Mouse (Mus musculus): ENCODE results near the gene Vmn2r85. TPM values are rescaled to one million over a fixed set of nuclear protein-coding genes. Genes with fewer than 3 reads are reported as not detected.
A peak's percentile ranks its signal among the peaks of the same experiment; 100 is the strongest.

The Vmn2r85 gene
- total and polyA plus RNA-seq, 3 experiments: not detected

GRCm38 (mm10) chr10:130370005-130370682, 59.4 kb downstream of the Vmn2r85 start:
- no peaks in the 10 kb centered on the region for H3K27me3 ChIP-seq (ENCODE audit: control insufficient read depth in 1 of 2, insufficient read depth in 2 of 2, low read length in 2 of 2)
- H3K9ac ChIP-seq (ENCODE audit: control insufficient read depth, low read depth, low read length, poor library complexity, severe bottlenecking): no peak overlapping the region
- H3K9me3 ChIP-seq (replicated peaks; ENCODE audit: insufficient read depth, low read length): no peaks in the 10 kb centered on the region
- peaks cover 5 to 7% of the 10 kb centered on the region in 2 experiments; a peak in 2 of 4 replicates for H3K4me1 ChIP-seq (ENCODE audit: control insufficient read depth in 1 of 2, insufficient read depth in 2 of 2, low read length in 2 of 2)
- H3K36me3 ChIP-seq (ENCODE audit: control insufficient read depth in 1 of 2, insufficient read depth in 2 of 2, low read length in 2 of 2): peaks cover 0 to 11% of the 10 kb centered on the region in 2 experiments; a peak in 2 of 4 replicates
- TF ChIP-seq MYB (IDR thresholded peaks at IDR 0.05; ENCODE audit: low read depth, low read length): no peak
- no peak for TF ChIP-seq KAT2A (conservative IDR thresholded peaks at IDR 0.05; ENCODE audit: low read depth, low read length)
- TF ChIP-seq POLR2AphosphoS5 (IDR thresholded peaks at IDR 0.05; ENCODE audit: borderline replicate concordance, low read depth, low read length): no peak
- no peak for TF ChIP-seq CHD1 (IDR thresholded peaks at IDR 0.05; ENCODE audit: low read depth, low read length)
- TF ChIP-seq MAFK (IDR thresholded peaks at IDR 0.05; ENCODE audit: borderline replicate concordance, low read depth, low read length): no peak
- TF ChIP-seq CHD2 (IDR thresholded peaks at IDR 0.05; ENCODE audit: low read length): no peak
- TF ChIP-seq GABPA (IDR thresholded peaks at IDR 0.05; ENCODE audit: low read depth, low read length): no peak
- TF ChIP-seq USF2 (IDR thresholded peaks at IDR 0.05; ENCODE audit: borderline replicate concordance in 1 of 2, insufficient read depth in 1 of 2, low read depth in 1 of 2, low read length in 2 of 2): no peak
- H3K4me3 ChIP-seq (ENCODE audit: control insufficient read depth in 1 of 2, insufficient read depth in 1 of 2, low read depth in 2 of 2, low read length in 2 of 2): no peak overlapping the region
- no peak for DNase-seq (ENCODE audit: low read depth, low spot score)
- no peak overlapping the region for H3K27ac ChIP-seq (ENCODE audit: control insufficient read depth, low read depth, low read length)
- no peaks in the 10 kb centered on the region for H3K79me2 ChIP-seq (ENCODE audit: control insufficient read depth, insufficient read depth, low read length, poor library complexity)

- H3K27ac ChIP-seq (ENCODE audit: control insufficient read depth, low read depth, low read length): no peak overlapping the region
- no peaks in the 10 kb centered on the region for H3K9me3 ChIP-seq (replicated peaks; ENCODE audit: insufficient read depth, low read length)
- H3K36me3 ChIP-seq (ENCODE audit: control insufficient read depth in 1 of 2, insufficient read depth in 2 of 2, low read length in 2 of 2): peaks cover 0 to 17% of the 10 kb centered on the region in 2 experiments; a peak in 2 of 4 replicates
- H3K4me3 ChIP-seq (ENCODE audit: control insufficient read depth in 1 of 2, insufficient read depth in 1 of 2, low read depth in 2 of 2, low read length in 2 of 2): no peak overlapping the region
- TF ChIP-seq EP300 (IDR thresholded peaks at IDR 0.05; ENCODE audit: low read depth in 1 of 2, low read length in 2 of 2): no peak
- no peak for TF ChIP-seq ZKSCAN1 (IDR thresholded peaks at IDR 0.05; ENCODE audit: low read depth, low read length)
- TF ChIP-seq MXI1 (IDR thresholded peaks at IDR 0.05; ENCODE audit: low read depth, low read length): no peak
- peaks cover 9 to 14% of the 10 kb centered on the region in 2 experiments; a peak in 2 of 4 replicates for H3K4me1 ChIP-seq (ENCODE audit: control insufficient read depth in 1 of 2, insufficient read depth in 2 of 2, low read length in 2 of 2)
- no peaks in the 10 kb centered on the region for H3K27me3 ChIP-seq (ENCODE audit: control insufficient read depth in 1 of 2, insufficient read depth in 2 of 2, low read length in 2 of 2)
- H3K79me2 ChIP-seq (ENCODE audit: control insufficient read depth, insufficient read depth, low read length, poor library complexity): no peaks in the 10 kb centered on the region
- H3K9ac ChIP-seq (ENCODE audit: control insufficient read depth, low read depth, low read length, poor library complexity, severe bottlenecking): no peak overlapping the region
- DNase-seq (ENCODE audit: low read depth, low spot score): no peak
Measured at GRCm38 (mm10) chr10:130368384-130368783, 61.1 kb downstream of the Vmn2r85 start.

- TF ChIP-seq ZKSCAN1 (IDR thresholded peaks at IDR 0.05; ENCODE audit: low read depth, low read length): no peak
- no peak for TF ChIP-seq USF2 (IDR thresholded peaks at IDR 0.05; ENCODE audit: borderline replicate concordance in 1 of 2, insufficient read depth in 1 of 2, low read depth in 1 of 2, low read length in 2 of 2)
- TF ChIP-seq SMC3 (IDR thresholded peaks at IDR 0.05; ENCODE audit: low read depth, low read length): no peak
- TF ChIP-seq KAT2A (conservative IDR thresholded peaks at IDR 0.05; ENCODE audit: low read depth, low read length): no peak
- peak; percentile 34; the same call in 1 of the 2 replicates for TF ChIP-seq GATA1 (IDR thresholded peaks at IDR 0.05; ENCODE audit: low read depth, low read length)
- TF ChIP-seq POLR2AphosphoS5 (IDR thresholded peaks at IDR 0.05; ENCODE audit: borderline replicate concordance, low read depth, low read length): no peak
- TF ChIP-seq EP300 (IDR thresholded peaks at IDR 0.05; ENCODE audit: low read depth in 1 of 2, low read length in 2 of 2): peak; percentile 7 to 72; a peak in 1 of 4 replicates
- TF ChIP-seq BHLHE40 (IDR thresholded peaks at IDR 0.05; ENCODE audit: borderline replicate concordance, low read depth, low read length): no peak
- TF ChIP-seq NRF1 (IDR thresholded peaks at IDR 0.05; ENCODE audit: insufficient read depth, low read depth, low read length, poor library complexity, severe bottlenecking): no peak
- Histone ChIP-seq H3K79me2 (ENCODE audit: control insufficient read depth, insufficient read depth, low read length, poor library complexity) (no peaks in the 10 kb centered on the region), H3K27ac (ENCODE audit: control insufficient read depth, low read depth, low read length) (no peak overlapping the region), H3K9me3 (replicated peaks; ENCODE audit: insufficient read depth, low read length) (no peaks in the 10 kb centered on the region), H3K4me1 (ENCODE audit: control insufficient read depth in 1 of 2, insufficient read depth in 2 of 2, low read length in 2 of 2) (peaks cover 3 to 9% of the 10 kb centered on the region in 2 experiments; a peak in 2 of 4 replicates), H3K27me3 (ENCODE audit: control insufficient read depth in 1 of 2, insufficient read depth in 2 of 2, low read length in 2 of 2) (no peaks in the 10 kb centered on the region), H3K36me3 (ENCODE audit: control insufficient read depth in 1 of 2, insufficient read depth in 2 of 2, low read length in 2 of 2) (peaks cover 0 to 9% of the 10 kb centered on the region in 2 experiments; a peak in 2 of 4 replicates), H3K9ac (ENCODE audit: control insufficient read depth, low read depth, low read length, poor library complexity, severe bottlenecking) (no peak overlapping the region), H3K4me3 (ENCODE audit: control insufficient read depth in 1 of 2, insufficient read depth in 1 of 2, low read depth in 2 of 2, low read length in 2 of 2) (no peak overlapping the region)
- peak; percentile 35 for DNase-seq (ENCODE audit: low read depth, low spot score)
Measured at GRCm38 (mm10) chr10:130364766-130365165, 64.7 kb downstream of the Vmn2r85 start.
